22 mouse cellular contexts compared by ENCODE assay signal in the genomic region with DNA sequence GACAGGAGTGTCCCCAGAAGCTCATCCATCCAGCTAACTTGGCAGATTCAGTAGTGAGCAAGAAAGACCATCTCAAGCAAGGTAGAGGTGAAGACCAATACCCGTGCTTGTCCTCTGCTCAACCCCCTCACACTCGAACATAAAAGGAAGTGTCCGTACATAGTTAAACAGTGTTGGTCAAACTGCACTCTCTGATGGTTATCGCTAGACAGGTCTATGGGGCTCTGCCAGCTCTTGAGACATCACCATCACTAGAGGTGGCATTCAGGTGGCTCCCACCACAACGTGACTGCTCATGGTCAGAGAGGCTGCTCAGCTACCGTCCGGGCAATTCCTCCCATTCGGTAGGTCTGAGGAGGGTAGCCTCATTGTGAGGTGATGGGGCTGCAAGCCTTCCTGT. TPM values are rescaled to one million over a fixed set of nuclear protein-coding genes. Genes with fewer than 3 reads are reported as not detected.
DNase-seq lines count a peak whose midpoint lies in the region; ATAC-seq and TF ChIP-seq lines count a peak whose summit lies in the region.
"Had no signal": no experiment of that assay in that cellular context is flagged by ENCODE, and none has a peak within 500 bp of the region (broad histone marks: within the 10 kb centered on the region; RNA-seq: fewer than 3 reads in every experiment).

No protein-coding gene starts in this region.

- TF ChIP-seq CTCF in hindbrain, postnatal 0 days (IDR thresholded peaks at IDR 0.05; ENCODE audit: low read depth), result no peak

- H3K4me1 ChIP-seq in forebrain, embryonic 16.5 days (replicated peaks; ENCODE audit: control insufficient read depth, insufficient read depth, low read length), result peaks cover 49% of the 10 kb centered on the region
- peaks cover 43% of the 10 kb centered on the region for H3K4me1 ChIP-seq in forebrain, embryonic 12.5 days
- peaks cover 25% of the 10 kb centered on the region for H3K4me1 ChIP-seq in hindbrain, embryonic 16.5 days (ENCODE audit: control insufficient read depth, insufficient read depth, low read depth, low read length)
- H3K4me1 ChIP-seq in hindbrain, postnatal 0 days (ENCODE audit: insufficient read depth, low read length), result peaks cover 16% of the 10 kb centered on the region; the same call in 1 of the 2 replicates
- H3K4me1 ChIP-seq in liver, embryonic 13.5 days (replicated peaks), result peaks cover 23% of the 10 kb centered on the region
- no peaks in the 10 kb centered on the region; the same call in none of the 2 replicates for H3K4me1 ChIP-seq in liver, embryonic 11.5 days (replicated peaks; ENCODE audit: control insufficient read depth, insufficient read depth, low read length)
- peaks cover 22% of the 10 kb centered on the region for H3K4me1 ChIP-seq in neural tube, embryonic 14.5 days (ENCODE audit: control insufficient read depth, insufficient read depth, low read length)

- peak overlapping the region; percentile 32; the same call in 1 of the 2 replicates for H3K27ac ChIP-seq in forebrain, embryonic 16.5 days (ENCODE audit: low read length)
- no peak overlapping the region for H3K27ac ChIP-seq in forebrain, embryonic 12.5 days
- H3K27ac ChIP-seq in hindbrain, embryonic 16.5 days (ENCODE audit: low read depth, low read length), result 0 out of 2 replicates have a peak overlapping the region, but pooled peaks have one; percentile 19
- no peak overlapping the region for H3K27ac ChIP-seq in hindbrain, postnatal 0 days
- no peak overlapping the region for H3K27ac ChIP-seq in liver, embryonic 13.5 days
- no peak overlapping the region for H3K27ac ChIP-seq in liver, embryonic 11.5 days (ENCODE audit: low read depth, low read length)
- peak overlapping the region; percentile 49 for H3K27ac ChIP-seq in neural tube, embryonic 14.5 days (ENCODE audit: low read depth, low read length)
- H3K27ac ChIP-seq: heart, embryonic 10.5 days; limb, embryonic 12.5 days had no signal

- H3K9me3 ChIP-seq in forebrain, embryonic 16.5 days (ENCODE audit: control insufficient read depth, low read length), result no peaks in the 10 kb centered on the region
- no peaks in the 10 kb centered on the region for H3K9me3 ChIP-seq in forebrain, embryonic 12.5 days
- H3K9me3 ChIP-seq in hindbrain, embryonic 16.5 days (ENCODE audit: control insufficient read depth, low read length), result no peaks in the 10 kb centered on the region
- H3K9me3 ChIP-seq in hindbrain, postnatal 0 days (ENCODE audit: low read length), result no peaks in the 10 kb centered on the region
- no peaks in the 10 kb centered on the region for H3K9me3 ChIP-seq in liver, embryonic 13.5 days (replicated peaks)
- H3K9me3 ChIP-seq in liver, embryonic 11.5 days (ENCODE audit: control insufficient read depth, low read length), result no peaks in the 10 kb centered on the region
- no peaks in the 10 kb centered on the region for H3K9me3 ChIP-seq in neural tube, embryonic 14.5 days (ENCODE audit: control insufficient read depth, low read length)
- H3K9me3 ChIP-seq: heart, embryonic 10.5 days; limb, embryonic 12.5 days; midbrain, embryonic 10.5 days had no signal

- no peak for ATAC-seq in forebrain, embryonic 16.5 days
- no peak for ATAC-seq in forebrain, embryonic 12.5 days (ENCODE audit: low FRiP score)
- ATAC-seq in hindbrain, embryonic 16.5 days, result no peak
- no peak for ATAC-seq in hindbrain, postnatal 0 days
- ATAC-seq in liver, embryonic 13.5 days (ENCODE audit: low read depth), result peak; percentile 17; the same call in 1 of the 2 replicates
- ATAC-seq in liver, embryonic 11.5 days (replicated peaks; ENCODE audit: low FRiP score), result no peak; the same call in 1 of the 2 replicates
- ATAC-seq in neural tube, embryonic 14.5 days (ENCODE audit: low read depth), result no peak
- ATAC-seq: midbrain, embryonic 16.5 days had no signal

- H3K9ac ChIP-seq in forebrain, embryonic 16.5 days (replicated peaks; ENCODE audit: low read depth, low read length), result no peak overlapping the region
- H3K9ac ChIP-seq in forebrain, embryonic 12.5 days, result no peak overlapping the region
- H3K9ac ChIP-seq in hindbrain, embryonic 16.5 days (ENCODE audit: low read depth, low read length), result no peak overlapping the region
- H3K9ac ChIP-seq in hindbrain, postnatal 0 days (replicated peaks; ENCODE audit: low read length), result no peak overlapping the region
- H3K9ac ChIP-seq in liver, embryonic 13.5 days, result no peak overlapping the region
- no peak overlapping the region for H3K9ac ChIP-seq in liver, embryonic 11.5 days (ENCODE audit: low read depth, low read length)
- no peak overlapping the region for H3K9ac ChIP-seq in neural tube, embryonic 14.5 days (replicated peaks; ENCODE audit: low read depth, low read length)
- H3K9ac ChIP-seq: limb, embryonic 12.5 days had no signal

- H3K36me3 ChIP-seq in forebrain, embryonic 16.5 days (ENCODE audit: control insufficient read depth, insufficient read depth), result no peaks in the 10 kb centered on the region
- no peaks in the 10 kb centered on the region for H3K36me3 ChIP-seq in forebrain, embryonic 12.5 days (replicated peaks)
- no peaks in the 10 kb centered on the region for H3K36me3 ChIP-seq in hindbrain, embryonic 16.5 days (ENCODE audit: control insufficient read depth, insufficient read depth, low read length)
- no peaks in the 10 kb centered on the region for H3K36me3 ChIP-seq in hindbrain, postnatal 0 days (ENCODE audit: insufficient read depth, low read length)
- no peaks in the 10 kb centered on the region for H3K36me3 ChIP-seq in liver, embryonic 13.5 days
- H3K36me3 ChIP-seq in liver, embryonic 11.5 days (ENCODE audit: control insufficient read depth, insufficient read depth, low read length), result no peaks in the 10 kb centered on the region
- no peaks in the 10 kb centered on the region for H3K36me3 ChIP-seq in neural tube, embryonic 14.5 days (ENCODE audit: control insufficient read depth, insufficient read depth, low read length)
- H3K36me3 ChIP-seq: heart, embryonic 10.5 days; limb, embryonic 12.5 days; midbrain, embryonic 10.5 days had no signal

- no peak for DNase-seq in hindbrain, postnatal 0 days (ENCODE audit: low spot score)
- no peak for DNase-seq in liver, embryonic 13.5 days
- no peak for DNase-seq in liver, embryonic 11.5 days (ENCODE audit: low spot score)
- DNase-seq in urinary bladder, postnatal 4 days (ENCODE audit: low spot score in 2 of 2), result no peak
- DNase-seq: adrenal gland, adult 2 months; B cell, adult 2 months; lung, postnatal 10 days; thymus, adult 18-20 months; thymus, postnatal 4 days had no signal

- no peak overlapping the region for H3K4me3 ChIP-seq in forebrain, embryonic 16.5 days (replicated peaks; ENCODE audit: low read length)
- H3K4me3 ChIP-seq in forebrain, embryonic 12.5 days (replicated peaks), result no peak overlapping the region
- no peak overlapping the region for H3K4me3 ChIP-seq in hindbrain, embryonic 16.5 days (ENCODE audit: low read length)
- no peak overlapping the region for H3K4me3 ChIP-seq in hindbrain, postnatal 0 days (ENCODE audit: low read length)
- H3K4me3 ChIP-seq in liver, embryonic 13.5 days (replicated peaks), result no peak overlapping the region
- no peak overlapping the region for H3K4me3 ChIP-seq in liver, embryonic 11.5 days (ENCODE audit: low read depth, low read length)
- H3K4me3 ChIP-seq in neural tube, embryonic 14.5 days (ENCODE audit: low read depth, low read length), result no peak overlapping the region
- H3K4me3 ChIP-seq: heart, embryonic 10.5 days; limb, embryonic 12.5 days; midbrain, embryonic 10.5 days; myocyte had no signal

- H3K4me2 ChIP-seq in forebrain, embryonic 16.5 days (ENCODE audit: low read length), result no peak overlapping the region
- no peak overlapping the region for H3K4me2 ChIP-seq in forebrain, embryonic 12.5 days
- no peak overlapping the region for H3K4me2 ChIP-seq in hindbrain, embryonic 16.5 days (ENCODE audit: low read length)
- H3K4me2 ChIP-seq in hindbrain, postnatal 0 days (ENCODE audit: low read depth, low read length), result no peak overlapping the region
- no peak overlapping the region for H3K4me2 ChIP-seq in liver, embryonic 13.5 days
- H3K4me2 ChIP-seq in liver, embryonic 11.5 days, result no peak overlapping the region
- H3K4me2 ChIP-seq in neural tube, embryonic 14.5 days (ENCODE audit: low read depth, low read length), result no peak overlapping the region
- H3K4me2 ChIP-seq: limb, embryonic 12.5 days had no signal

- 92% methylated on average over 8 of the region's 8 CpGs for WGBS in forebrain, embryonic 16.5 days
- WGBS in forebrain, embryonic 12.5 days, result 92% methylated on average over 8 of the region's 8 CpGs
- WGBS in hindbrain, embryonic 16.5 days, result 84% methylated on average over 8 of the region's 8 CpGs
- WGBS in hindbrain, postnatal 0 days, result 85% methylated on average over 8 of the region's 8 CpGs
- 63% methylated on average over 8 of the region's 8 CpGs for WGBS in liver, embryonic 13.5 days (ENCODE audit: insufficient replicate concordance)
- 77% methylated on average over 8 of the region's 8 CpGs for WGBS in liver, embryonic 11.5 days
- WGBS in neural tube, embryonic 14.5 days, result 77% methylated on average over 8 of the region's 8 CpGs

- H3K27me3 ChIP-seq in forebrain, embryonic 16.5 days (replicated peaks; ENCODE audit: control insufficient read depth, insufficient read depth, low read length), result no peaks in the 10 kb centered on the region
- H3K27me3 ChIP-seq in forebrain, embryonic 12.5 days, result peaks cover 58% of the 10 kb centered on the region
- H3K27me3 ChIP-seq in hindbrain, embryonic 16.5 days (replicated peaks; ENCODE audit: control insufficient read depth, insufficient read depth, low read length), result no peaks in the 10 kb centered on the region
- no peaks in the 10 kb centered on the region for H3K27me3 ChIP-seq in hindbrain, postnatal 0 days (ENCODE audit: insufficient read depth, low read length)
- H3K27me3 ChIP-seq in liver, embryonic 13.5 days, result no peaks in the 10 kb centered on the region
- no peaks in the 10 kb centered on the region for H3K27me3 ChIP-seq in liver, embryonic 11.5 days (replicated peaks; ENCODE audit: control insufficient read depth, insufficient read depth, low read length)
- H3K27me3 ChIP-seq in neural tube, embryonic 14.5 days (ENCODE audit: control insufficient read depth, insufficient read depth, low read length), result no peaks in the 10 kb centered on the region
- H3K27me3 ChIP-seq: limb, embryonic 12.5 days had no signal

RNA-seq across cellular contexts. Expression of a gene that starts 40.8 kb away (rescaled TPM):
- 0.40 and 1.2 TPM in 2 replicates for polyA plus RNA-seq in forebrain, embryonic 16.5 days (2015; fragmentation: Nextera tagmentation; extraction: Ambion mirVana)
- 0.28 and 0.40 TPM in 2 replicates for polyA plus RNA-seq in forebrain, embryonic 12.5 days (2016; fragmentation: Nextera tagmentation; extraction: Ambion mirVana)
- polyA plus RNA-seq in hindbrain, embryonic 16.5 days (2015; fragmentation: Nextera tagmentation; extraction: Ambion mirVana), result 0.36 and 0.45 TPM in 2 replicates
- not detected in 2 replicates for total RNA-seq in hindbrain, postnatal 0 days (2014; rRNA removed)
- 0.14 and 0.30 TPM in 2 replicates for polyA plus RNA-seq in hindbrain, postnatal 0 days (2015; fragmentation: Nextera tagmentation; extraction: Ambion mirVana)
- not detected in 2 replicates for polyA plus RNA-seq in liver, embryonic 13.5 days (2015; fragmentation: Nextera tagmentation; extraction: Ambion mirVana)
- polyA plus RNA-seq in liver, embryonic 11.5 days (2014; fragmentation: Nextera tagmentation; extraction: Ambion mirVana), result 0.09 and 0.11 TPM in 2 replicates
- 0.27 and 0.55 TPM in 2 replicates for polyA plus RNA-seq in neural tube, embryonic 14.5 days (2014; fragmentation: Nextera tagmentation; extraction: Ambion mirVana)
- total RNA-seq: adrenal gland, adult 2 months; hematopoietic stem cell, adult 5-6 weeks; layer of hippocampus, adult 8-10 months; left cerebral cortex, postnatal 14 days; MEL had no signal

Comparison
In these comparisons a context has a peak if more than half of its experiments do, and no peak if none do; other contexts are left out.
1. H3K27ac ChIP-seq: peak in forebrain, embryonic 16.5 days (single experiment), hindbrain, embryonic 16.5 days (single experiment) and neural tube, embryonic 14.5 days (single experiment); none in forebrain, embryonic 12.5 days (single experiment), hindbrain, postnatal 0 days (single experiment), liver, embryonic 13.5 days (single experiment) and liver, embryonic 11.5 days (single experiment).